Mouse (Mus musculus) c-Kit-negative CD71-positive TER-119-positive erythroid progenitor cells, embryonic 14.5 days (primary cell): Measurements from ENCODE around the gene Smok3a.
"Not testable (repeated sequence)": the region's sequence is repeated elsewhere in the genome, so short reads cannot be mapped to it uniquely, and the experiment has no call there.

Experiments
- DNase-seq: peaks from one replicate; pipeline ENCODE4 v3.0.0-alpha.2; 2013; ENCODE audit warnings: low read depth, low spot score

Gene Smok3a

DNA sequence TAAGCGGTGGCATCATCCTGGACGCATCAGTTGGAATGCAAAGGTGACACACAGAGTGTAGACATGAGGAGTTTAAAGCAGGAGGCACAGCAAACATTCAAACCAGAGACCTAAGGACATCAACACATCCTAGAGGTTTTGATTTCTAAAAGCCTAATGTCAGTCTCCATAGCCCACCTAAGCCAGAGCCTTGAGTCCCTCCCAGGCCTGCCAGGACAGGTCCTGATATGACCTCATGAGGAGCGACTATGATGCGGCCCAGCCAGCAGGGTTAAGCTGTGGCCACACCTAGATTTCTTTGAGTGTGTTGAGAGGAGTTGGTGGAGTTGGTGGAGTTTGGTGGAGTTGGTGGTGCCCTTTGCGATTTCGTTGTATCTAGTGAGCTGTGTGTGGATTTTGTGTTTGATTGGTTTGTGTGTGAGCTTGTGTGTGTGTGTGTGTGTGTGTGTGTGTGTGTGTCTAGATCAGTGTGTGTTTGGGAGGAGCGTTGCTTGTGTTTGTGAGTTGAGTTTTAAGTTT, at the start of gene Smok3a, which contains the start of gene Smok3b:
TSS of gene Smok3a (plus strand) at position 301 of the 519 bp plus-strand sequence.
TSS of gene Smok3b (plus strand) at position 469 of the 519 bp plus-strand sequence.
- not testable (repeated sequence) for DNase-seq

DNA sequence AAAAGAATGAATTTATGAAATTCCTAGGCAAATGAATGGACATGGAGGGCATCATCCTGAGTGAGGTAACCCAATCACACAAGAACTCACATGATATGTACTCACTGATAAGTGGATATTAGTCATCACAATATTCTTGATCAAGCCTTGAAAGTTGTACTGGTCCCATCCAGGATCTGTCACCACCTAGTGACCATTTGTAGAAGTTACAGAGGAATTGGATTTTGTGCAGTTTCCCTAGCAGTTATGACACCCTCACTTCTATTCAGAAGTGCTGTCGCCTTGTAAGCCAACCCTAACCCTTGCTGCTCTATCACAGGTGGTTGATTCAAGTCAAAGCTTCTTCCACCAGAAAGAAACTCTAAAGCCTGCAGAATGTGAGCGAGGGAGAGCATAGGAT, 47.9 kb upstream of the Smok3a start:
- no peak for DNase-seq

DNA sequence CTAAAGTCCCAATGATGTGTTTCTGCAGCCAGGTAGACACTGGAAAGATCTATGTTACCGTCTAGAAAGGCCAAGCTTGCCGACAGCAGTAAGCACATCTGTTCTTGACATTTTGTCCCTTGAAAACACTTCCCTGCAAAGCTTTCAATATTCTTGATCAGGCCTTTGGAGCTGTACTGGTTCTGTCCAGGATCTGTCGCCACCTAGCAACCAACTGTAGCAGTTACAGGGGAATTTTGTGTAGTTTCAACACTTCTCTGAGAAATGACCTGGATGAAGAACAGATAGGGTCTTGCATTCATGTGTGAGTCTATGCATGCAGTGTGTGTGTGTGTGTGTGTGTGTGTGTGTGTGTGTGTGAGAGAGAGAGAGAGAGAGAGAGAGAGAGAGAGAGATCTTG, 47.3 kb upstream of the Smok3a start:
- DNase-seq = no peak

GRCm38 (mm10) chr5:137974724-137975123, 46.3 kb upstream of the Smok3a start:
- no peak for DNase-seq

DNA sequence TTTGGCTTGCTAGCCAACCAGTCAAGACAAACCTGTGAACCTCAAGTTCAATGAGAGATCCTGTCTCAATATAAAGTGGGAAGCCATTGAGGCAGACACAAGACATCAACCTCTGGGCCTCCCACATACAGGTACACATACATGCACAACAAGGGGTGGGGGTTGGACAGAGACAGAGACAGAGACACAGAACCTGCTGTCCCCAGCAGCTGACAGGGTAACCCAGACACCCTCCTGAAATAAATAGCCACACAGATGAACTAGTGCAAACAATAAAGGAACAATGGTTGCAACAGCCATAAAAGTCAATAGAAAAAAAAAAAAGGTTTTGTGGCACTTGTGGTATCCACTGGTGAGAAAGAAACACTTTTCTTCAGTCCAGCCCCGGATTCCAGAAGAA, 45.6 kb upstream of the Smok3a start:
- no peak for DNase-seq

GRCm38 (mm10) chr5:137977291-137977690, 43.8 kb upstream of the Smok3a start:
- no peak for DNase-seq

GRCm38 (mm10) chr5:137979081-137979480, 42.0 kb upstream of the Smok3a start:
- no peak for DNase-seq

- no peak for DNase-seq
Measured at GRCm38 (mm10) chr5:137981300-137981699, 39.8 kb upstream of the Smok3a start, which contains the start of gene Azgp1. TSS of gene Azgp1 (plus strand) at chr5:137981520.

- no peak for DNase-seq
Measured at GRCm38 (mm10) chr5:137986351-137986750, 34.7 kb upstream of the Smok3a start.

GRCm38 (mm10) chr5:138009437-138009836, 11.6 kb upstream of the Smok3a start:
- no peak for DNase-seq

DNA sequence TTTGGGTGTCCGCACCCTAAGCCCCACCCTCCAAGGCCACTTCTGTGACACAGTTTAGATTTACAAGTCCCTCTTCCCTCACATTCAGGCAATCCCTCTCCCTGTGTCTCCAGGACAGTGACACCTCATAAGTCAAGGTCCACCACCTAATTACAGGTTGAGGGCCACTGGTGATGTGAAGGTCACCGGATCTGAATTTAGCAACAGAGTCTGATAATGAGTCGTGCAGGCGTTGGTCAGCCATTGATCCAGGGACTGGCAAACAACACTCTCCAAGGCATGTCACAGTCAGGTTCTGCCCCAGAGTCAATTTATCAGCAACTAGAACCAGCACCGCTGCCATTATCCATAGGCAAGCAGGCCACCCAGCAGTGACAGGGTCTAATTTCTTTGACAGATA, 8.7 kb upstream of the Smok3a start:
- no peak for DNase-seq

- no peak for DNase-seq
Measured at GRCm38 (mm10) chr5:138016530-138016929, 4.5 kb upstream of the Smok3a start.

DNA sequence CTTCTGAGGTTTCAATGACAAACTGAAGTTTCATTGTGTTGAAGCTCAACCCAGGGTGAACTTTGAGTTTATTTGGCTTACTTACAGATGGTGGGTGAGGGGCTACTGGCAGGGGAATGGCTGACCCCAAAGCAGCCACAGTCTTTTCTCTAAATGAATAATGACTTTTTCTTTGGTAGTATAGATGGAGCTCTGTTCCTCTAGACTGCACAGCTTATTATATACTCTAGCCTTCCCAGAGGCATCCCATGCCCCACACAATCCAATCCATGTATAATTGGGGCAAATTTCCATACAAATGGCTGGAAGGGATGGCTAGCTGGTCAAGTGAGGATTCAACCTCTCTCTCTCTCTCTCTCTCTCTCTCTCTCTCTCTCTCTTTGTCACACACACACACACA, 4.1 kb upstream of the Smok3a start:
- no peak for DNase-seq

GRCm38 (mm10) chr5:138019577-138019976, 1.5 kb upstream of the Smok3a start:
- DNase-seq = not testable (repeated sequence)

DNA sequence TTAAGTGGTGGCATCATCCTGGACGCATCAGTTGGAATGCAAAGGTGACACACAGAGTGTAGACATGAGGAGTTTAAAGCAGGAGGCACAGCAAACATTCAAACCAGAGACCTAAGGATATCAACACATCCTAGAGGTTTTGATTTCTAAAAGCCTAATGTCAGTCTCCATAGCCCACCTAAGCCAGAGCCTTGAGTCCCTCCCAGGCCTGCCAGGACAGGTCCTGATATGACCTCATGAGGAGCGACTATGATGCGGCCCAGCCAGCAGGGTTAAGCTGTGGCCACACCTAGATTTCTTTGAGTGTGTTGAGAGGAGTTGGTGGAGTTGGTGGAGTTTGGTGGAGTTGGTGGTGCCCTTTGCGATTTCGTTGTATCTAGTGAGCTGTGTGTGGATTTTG, 31.8 kb downstream of the Smok3a start, which contains the start of gene Smok3c:
TSS of gene Smok3c (plus strand) at position 301 of the 400 bp plus-strand sequence.
- DNase-seq = not testable (repeated sequence)

DNA sequence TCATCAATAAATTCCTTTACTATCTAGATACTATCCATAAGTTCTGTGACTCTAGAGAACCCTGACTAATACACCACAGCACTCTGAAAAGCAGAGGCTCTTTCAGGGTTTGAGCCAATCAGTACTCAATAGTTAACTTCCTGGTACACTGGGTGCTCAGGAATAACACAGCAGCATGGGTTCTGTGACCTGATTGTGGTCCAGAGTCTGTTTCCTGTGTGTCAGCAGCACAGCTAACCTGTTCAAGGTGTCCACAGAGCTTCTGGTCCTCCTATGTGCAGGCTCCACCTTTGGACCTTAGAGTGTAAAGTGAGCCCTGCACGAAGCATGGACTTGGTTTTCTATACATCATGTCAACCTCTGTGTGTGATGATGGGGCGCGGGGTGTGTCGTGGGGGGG, 52.7 kb downstream of the Smok3a start:
- DNase-seq = no peak

- no peak for DNase-seq
Measured at GRCm38 (mm10) chr5:138075684-138076083, 54.6 kb downstream of the Smok3a start.

GRCm38 (mm10) chr5:138076148-138076547, 55.1 kb downstream of the Smok3a start:
- no peak for DNase-seq

DNA sequence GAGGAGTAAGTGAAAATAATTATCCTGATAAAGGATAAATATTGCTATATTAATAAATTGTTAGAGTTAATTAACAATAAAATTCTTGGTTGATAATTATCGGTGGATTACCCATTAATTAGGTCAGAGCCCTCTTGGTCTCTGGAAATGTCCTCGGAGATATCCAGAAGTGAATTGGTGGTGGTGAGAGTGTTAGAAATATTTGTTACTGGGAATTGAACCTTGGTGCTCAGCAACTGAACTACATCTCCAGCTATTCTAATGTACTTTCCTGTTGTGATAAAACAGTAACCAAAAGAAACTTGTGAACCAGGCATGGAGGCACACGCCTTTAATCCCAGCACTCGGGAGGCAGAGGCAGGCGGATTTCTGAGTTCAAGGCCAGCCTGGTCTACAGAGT, 59.4 kb downstream of the Smok3a start:
- DNase-seq = no peak

DNA sequence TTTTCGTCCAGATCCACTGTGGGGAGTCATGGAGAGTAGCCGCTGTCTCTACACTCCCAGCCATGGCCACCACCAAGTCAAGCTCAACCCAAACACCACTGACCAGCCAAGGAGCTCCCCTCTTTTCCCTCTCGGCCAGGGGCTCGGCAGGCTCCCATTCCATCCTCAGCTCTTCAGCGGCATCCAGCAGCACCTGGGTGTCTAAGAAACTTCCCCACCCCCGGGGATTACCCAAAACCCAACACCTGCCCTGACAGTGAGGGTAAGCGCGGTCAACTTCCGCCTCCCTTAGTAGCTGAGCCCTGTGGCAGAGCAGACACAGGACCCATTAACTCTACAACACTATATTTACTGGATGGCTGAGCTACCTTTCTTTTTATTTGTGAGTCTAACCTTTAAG, 60.4 kb downstream of the Smok3a start:
- no peak for DNase-seq

GRCm38 (mm10) chr5:138083318-138083900, 62.3 kb downstream of the Smok3a start:
- no peak for DNase-seq

- DNase-seq = no peak
Measured at GRCm38 (mm10) chr5:138083936-138084335, 62.9 kb downstream of the Smok3a start.
